Mouse (Mus musculus) mature B cell (primary cell): ENCODE data around the gene Tnni3.
"Not testable (repeated sequence)": the region's sequence is repeated elsewhere in the genome, so short reads cannot be mapped to it uniquely, and the experiment has no call there.

Experiments used
- in situ Hi-C: fragments of 300-500 bp; cut with MboI; formaldehyde crosslinking; loops from 2 replicates; pipeline ENCODE4 v1.14.3; 2019

Gene Tnni3

DNA sequence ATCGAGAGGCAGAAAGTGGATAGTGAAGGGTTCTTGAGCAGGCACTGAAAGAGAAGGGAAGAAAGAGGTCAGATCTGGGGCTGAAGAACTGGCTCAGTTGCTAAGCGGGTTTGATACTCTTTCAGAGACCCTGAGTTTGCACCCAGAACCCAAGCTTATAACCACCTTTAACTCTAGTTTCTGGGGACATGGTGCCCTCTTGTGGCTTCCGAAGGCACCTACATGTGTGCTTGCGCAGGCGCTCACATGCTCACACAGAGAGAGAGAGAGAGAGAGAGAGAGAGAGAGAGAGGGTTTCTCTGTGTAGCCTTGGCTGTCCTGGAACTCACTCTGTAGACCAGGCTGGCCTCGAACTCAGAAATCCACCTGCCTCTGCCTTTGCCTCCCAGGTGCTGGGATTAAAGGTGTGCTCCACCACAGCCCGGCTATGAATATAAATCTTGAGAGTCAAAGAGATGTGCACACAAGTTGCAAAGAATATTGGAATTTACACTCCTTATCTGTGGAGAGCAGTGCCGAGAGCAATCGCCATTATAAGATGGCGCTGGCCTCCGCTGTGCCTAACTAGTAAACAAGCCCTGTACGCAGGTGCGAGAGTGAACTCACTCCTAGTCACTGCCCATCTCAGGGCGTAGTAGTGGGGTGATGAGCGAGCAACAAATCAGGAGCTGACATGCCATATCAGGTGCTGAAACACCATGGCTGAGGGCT is at the start of gene Tnni3:
Tnni3 (minus strand) TSS at position 18 of the 711 bp plus-strand sequence.
- in situ Hi-C loops: loop anchor here (10.0 kb wide), 1 partner anchor 400 kb away; no protein-coding TSS in a partner anchor

DNA sequence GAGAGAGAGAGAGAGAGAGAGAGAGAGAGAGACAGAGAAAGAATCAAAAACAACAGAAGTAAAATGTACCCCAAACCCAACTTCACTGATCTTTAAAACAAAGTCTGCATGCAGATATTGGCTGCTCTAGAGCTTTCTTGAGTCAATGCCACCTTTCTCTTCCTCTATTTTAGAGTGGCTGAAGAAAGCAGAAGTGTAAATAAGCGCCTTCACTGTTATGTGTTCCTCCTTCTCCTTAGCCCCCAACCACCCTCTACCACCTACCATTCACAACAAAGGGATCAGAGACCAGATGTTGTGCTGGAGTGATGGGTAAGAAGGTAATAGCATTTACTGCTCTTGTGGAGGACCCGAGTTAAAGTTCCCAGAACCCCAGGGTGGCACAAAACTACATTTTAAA is 48.3 kb upstream of the Tnni3 start:
- in situ Hi-C loops: not testable (repeated sequence)

DNA sequence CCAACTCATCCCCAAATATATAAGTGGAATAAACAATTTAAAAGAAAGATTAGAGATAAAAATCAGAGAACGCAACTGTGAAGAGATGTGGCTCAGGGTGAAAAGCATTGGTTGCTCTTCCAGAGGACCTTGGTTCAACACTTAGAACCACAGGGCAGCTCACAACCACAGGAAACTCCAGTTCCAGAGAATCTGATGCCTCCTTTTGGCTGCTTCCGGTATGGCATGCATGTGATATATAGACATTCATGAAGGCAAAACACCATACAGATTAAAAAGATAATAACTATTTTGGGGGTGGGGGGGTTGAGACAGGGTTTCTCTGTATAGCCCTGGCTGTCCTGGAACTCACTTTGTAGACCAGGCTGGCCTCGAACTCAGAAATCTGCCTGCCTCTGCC is 38.6 kb upstream of the Tnni3 start:
- in situ Hi-C loops: no loop called here

DNA sequence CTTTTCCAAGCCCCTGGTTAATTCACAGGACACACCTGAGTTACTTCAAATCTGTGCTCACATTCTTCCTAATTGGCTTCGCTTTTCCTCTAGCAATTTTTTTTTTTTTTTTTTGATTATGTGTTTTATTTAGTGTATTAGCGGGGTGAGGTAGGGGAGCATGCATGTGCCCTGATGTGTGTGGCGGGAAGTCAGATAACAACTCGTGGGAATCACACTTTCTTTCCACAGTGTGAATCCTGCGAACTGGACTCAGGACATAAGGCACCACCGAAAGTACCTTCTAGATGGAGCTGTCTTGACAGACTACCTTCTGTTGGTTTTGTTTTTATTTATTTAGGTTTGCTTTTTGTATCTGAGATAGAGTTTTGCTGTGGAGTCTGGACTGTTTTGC is 33.1 kb upstream of the Tnni3 start:
- in situ Hi-C loops: loop anchor here (10.0 kb wide), 1 partner anchor 388 kb away; no protein-coding TSS in a partner anchor

DNA sequence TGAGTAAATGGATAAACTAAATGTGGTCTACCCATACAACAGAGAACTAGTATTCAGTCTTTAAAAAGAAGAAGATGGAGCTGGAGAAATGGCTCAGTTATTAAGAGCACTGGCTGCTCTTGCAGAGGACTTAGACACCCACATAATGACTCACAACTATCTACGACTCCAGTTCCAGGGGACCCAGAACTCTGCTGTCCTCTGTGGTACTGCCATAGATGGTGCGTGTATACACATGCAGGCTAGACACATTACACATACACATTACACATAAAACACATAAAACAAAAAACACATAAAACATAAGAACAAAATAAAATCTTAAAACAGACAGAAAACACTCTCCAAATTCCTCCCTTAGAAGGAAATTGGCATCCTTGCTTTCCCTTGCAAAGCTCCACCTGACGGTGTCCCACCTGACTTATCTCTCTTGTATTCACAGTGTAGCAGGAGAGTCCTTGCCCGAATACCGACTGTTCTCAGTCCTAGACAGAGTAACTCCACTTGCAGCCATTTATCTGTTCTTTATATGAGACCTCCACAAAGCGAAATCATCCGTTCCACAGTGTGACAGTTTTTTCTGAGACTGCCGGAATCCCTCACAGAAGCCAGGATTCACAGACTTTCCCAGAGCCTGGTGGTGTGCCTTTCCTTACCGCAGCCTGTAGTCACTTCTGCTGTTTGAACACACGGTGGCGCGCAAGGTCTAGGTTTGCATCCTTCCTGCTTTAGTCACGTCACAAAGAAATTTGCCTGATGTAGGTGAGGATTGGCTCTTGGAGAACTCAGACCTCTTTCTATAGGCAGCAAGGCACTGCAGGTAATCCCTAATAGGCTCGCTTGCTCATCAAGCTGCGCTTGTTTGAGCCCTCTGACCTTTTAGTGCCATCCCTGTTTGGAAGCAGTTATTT is 32.5 kb upstream of the Tnni3 start:
- in situ Hi-C loops: loop anchor here (10.0 kb wide), 1 partner anchor 388 kb away; no protein-coding TSS in a partner anchor

DNA sequence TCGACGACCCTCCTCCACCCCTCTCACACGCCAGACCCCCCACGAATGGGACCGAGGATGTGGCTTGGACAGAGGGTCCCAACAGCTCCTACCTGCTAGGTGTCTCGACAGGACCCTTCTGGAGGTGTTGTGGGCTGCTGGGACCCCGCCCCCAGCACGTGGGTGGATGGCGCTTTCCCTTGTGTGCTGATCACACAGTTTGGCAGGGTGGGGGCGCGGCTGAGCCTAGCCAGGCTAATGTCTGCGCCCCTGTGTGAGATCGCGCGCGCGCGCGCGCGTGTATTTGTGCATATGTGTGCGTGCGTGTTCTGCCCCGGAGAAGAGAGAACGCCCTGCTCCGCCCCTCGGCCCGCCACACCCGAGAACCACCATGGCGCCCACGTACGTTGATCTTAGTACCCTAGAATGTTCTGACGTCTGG is 23.2 kb upstream of the Tnni3 start, which contains the start of gene Syt5:
Syt5 (minus strand) TSS at position 321 of the 421 bp plus-strand sequence.
- in situ Hi-C loops: no loop called here

DNA sequence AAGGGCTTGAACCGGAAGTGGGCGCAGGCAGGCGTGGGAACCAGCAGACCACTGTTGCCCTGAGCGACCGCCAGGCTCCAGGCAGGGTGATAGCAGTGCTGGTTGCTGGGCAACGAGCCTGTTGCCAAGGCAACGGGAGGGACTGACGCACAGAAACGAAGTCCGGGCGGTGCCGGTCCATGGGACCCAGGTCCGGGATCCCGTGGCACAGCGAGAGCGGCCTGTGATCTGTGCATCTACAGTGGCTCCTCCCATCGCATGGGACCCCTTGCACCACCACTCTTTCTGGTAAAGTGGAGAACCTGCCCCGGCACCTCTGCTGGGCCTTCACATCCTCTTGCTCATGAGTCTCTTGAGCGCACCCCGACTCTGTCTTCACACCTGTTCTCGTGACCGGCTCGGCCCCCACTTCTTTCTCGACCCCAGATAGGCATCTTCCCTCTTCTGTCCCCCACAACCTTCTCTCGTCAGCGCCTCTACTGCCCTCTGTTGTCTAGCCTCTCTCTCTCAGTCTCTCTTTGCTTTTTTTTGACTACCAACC is 22.6 kb upstream of the Tnni3 start:
- in situ Hi-C loops: no loop called here

DNA sequence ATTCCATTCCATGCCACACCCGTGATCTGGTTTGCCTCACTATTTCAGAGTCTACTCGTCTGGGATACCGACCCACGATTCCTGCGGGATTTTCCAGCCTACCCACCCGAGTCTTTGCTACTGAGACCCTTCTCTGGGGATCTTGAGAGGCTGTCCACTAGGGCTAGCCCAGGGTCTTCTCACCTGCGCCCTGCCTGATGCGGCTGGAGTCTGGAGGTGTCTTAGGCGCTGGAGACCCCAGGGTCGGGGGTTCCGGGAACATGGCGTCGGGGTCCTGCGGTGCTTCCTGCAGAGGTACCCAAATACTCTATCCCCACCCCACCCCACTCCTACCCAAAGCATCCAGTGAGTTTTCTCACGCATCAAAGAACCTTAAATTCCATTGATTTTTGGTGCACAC is 22.0 kb upstream of the Tnni3 start:
- in situ Hi-C loops: no loop called here

DNA sequence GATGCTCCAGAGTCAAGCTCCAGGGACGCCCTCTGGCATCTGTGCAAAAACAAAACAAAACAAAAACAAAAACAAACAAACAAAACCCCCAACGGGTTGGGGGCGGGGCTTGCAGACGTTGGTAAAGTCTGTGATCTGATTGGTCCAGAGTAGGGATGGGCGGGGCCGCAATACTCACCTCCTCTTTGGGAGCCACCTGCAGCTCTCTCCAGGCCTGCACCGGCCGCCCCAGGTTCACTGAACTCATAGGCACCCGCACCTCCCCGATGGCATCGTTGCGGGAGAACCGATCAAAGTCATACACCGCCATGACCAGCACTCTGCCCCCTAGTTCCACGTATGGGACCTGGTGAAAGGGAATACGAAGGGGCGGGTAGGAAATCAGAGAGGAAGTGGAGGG is 18.0 kb upstream of the Tnni3 start:
- in situ Hi-C loops: no loop called here

DNA sequence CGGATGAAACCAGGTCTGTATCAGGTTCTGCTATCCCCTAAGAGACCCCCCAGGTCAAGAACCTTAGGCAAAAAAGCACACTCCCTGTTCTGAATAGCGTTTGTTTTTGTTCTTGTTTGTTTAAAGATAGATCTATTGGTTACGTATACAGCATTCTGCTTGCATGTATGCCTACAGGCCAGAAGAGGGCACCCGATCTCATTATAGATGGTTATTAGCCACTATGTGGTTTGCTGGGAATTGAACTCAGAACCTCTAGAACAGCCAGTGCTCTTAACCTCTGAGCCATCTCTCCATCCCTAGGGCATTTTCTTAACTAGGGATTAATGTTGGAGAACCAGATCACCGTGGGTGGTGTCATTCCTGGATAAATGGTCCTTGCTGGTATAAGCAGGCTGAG is 17.3 kb upstream of the Tnni3 start:
- in situ Hi-C loops: no loop called here

DNA sequence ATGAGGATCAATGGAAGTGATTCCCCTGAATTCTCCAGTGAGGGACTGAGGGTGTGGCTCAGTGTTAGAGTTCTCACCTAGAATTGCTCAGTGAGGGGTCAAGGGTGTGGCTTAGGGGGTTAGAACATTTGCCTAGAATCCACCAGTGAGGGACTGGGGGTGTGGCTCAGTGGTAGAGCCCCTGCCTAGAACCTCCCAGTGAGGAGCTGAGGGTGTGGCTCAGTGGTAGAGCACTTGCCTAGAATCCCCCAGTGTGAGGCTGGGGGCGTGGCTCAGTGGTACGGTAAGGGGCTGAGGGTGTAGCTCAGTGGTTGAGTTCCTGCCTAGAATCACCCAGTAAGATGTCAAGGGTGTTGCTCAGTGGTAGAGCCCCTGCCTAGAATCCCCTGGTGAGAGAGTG is 15.0 kb upstream of the Tnni3 start:
- in situ Hi-C loops: no loop called here

DNA sequence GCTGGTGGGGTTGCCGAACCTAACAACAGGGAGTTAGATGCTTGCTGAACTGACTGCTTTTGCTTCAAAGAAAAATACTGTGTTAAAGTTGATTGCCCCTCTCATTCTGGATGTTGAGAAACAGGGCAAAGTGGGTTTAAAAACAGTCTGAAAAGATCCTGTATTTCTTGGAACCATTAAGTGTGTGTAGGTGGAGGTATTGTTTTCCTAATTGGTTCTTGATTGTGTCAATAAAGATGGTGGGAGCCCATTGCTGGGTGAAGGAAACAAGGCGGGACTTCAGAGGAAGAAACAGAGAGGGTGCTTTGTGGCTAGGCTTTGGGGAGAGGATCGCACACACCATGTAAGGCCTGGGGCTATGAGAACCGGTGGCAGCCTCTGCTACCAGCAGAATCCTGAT is 13.2 kb upstream of the Tnni3 start:
- in situ Hi-C loops: no loop called here

DNA sequence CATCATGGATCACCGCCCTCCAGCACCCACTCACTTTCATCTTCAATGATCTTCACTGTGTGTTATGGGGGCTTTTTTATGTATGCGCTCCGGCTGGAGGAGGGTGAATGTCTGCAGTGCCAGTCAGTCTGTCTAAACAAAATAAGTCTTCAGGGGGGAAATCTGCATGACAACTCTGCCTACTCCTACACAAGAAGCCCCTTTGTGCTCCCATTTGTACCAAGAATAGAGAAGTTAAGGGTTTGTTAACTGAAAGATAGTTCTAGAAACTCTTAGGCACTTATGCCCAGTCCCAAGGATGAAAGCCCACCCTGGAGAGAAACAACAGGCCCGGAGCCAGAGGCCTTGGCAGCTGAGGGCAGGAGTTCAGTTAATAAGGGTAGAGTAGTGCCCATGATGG is 12.3 kb upstream of the Tnni3 start:
- in situ Hi-C loops: no loop called here

DNA sequence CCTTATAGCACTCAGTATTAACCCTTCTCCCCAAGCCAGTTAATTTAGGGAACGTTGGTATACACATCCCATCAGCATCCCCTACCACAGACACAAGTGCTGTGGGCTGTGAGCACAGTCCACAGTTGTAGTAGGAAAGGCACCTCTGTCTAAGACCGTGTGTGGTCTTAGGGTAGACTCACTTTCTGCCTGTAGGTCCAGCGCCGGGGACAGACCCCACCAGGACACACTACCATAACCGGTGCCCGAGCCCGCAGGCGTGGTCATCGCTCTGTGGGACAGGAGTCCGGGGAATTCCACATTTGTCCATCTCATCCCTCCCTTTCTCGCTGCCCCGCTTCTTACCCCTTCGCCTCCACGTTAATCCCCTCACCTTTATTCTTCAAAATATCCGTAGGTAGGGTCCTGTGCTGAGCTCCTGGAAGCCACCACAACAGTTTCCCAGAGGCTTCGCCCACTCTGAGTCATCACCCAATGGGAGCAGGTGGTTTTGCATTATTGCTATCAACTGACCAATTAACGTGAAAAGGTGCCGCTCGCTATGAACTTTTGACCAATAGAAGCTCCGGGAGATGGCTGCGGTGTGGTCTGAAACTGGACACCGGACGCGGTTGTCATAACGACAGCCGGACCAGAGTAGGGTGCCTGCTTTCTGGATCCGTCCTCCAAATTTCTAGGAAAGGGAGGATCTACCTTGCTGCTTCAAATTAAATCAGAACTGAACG is 8.1 kb upstream of the Tnni3 start, which contains the start of gene Dnaaf3:
Dnaaf3 (minus strand) TSS at position 449 of the 725 bp plus-strand sequence.
- in situ Hi-C loops: no loop called here

DNA sequence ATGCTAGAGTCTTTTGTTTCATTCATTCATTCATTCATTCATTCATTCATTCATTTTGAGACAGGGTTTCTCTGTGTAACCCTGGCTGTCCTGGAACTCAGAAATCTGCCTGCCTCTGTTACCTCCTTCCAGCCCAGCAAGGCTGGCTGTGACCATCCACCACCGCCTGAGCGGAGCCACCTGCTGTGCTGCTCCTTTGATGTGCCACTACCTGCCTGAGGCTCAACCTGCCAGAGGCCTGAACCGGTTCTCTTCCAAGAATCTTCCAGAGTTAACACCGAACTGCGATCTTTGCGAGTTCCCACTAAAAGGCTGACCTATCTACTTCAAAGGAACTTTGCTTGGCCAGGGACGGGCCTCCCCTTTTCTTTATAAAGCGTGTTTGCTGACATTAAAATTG is 6.1 kb upstream of the Tnni3 start:
- in situ Hi-C loops: not testable (repeated sequence)

DNA sequence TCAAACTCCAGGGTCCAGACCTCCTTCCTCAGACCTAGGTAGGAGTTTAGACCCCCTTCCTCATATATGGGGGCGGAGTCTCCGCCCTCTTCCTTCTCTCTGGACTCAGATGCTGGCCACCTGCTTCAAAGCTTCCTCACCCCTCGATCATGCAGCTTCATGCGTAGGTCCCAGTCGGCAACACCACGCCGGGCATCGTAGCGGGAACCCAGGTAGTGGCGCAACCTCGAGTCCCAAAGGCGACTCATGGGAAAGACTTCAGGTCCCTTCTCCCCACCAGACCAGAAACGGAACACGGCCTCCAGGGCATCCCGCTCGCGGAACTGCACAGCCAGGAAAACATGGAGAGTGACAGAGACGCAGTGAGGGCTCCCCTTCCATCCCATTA is 3.3 kb upstream of the Tnni3 start:
- in situ Hi-C loops: loop anchor here (10.0 kb wide), 1 partner anchor 402 kb away; no protein-coding TSS in a partner anchor

DNA sequence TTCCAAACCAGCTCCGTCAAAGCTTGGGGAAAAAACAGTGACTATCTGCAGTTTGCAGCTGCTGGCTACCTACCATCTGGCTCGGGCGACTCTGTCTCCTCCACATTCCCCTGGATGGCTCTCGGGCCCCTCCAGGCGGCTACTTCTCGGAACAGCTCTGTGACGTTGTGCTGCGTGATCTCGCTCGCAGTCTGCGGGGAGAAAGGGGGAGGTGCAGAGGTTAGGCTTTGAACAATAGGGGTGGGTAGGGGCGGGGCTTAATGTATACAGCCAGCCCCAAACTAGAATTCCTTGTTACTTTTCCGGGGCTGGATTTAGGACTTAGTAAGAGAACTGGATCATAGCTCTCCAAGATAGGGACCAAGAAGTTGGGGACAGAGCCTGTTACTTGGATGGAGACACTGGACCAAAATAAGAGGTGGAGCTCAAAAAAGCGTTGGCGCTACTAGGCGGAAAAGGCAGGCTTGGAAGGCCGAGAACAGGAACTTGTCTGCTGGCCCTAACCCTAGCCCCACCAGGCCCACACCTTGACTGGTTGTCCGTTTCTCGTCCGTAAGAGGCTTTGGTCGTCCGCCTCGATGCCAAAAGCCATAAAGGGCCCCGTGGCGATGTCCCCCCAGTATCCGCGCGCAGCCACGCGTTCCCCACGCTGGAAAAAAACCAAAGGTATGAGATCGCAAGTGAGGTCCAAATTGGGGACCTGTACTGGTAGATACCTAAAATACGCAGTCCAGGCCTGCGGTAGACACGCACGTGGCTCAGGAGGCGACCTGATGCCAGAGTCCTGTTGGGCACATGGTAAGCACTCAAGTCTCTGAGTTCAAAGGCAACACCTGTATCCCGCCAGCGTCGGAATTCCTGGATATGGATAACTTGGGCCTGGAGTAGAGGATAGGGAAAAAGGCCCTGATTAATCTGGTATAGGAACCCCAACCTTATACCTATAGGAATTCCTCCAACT is 2.6 kb upstream of the Tnni3 start:
- in situ Hi-C loops: loop anchor here (10.0 kb wide), 1 partner anchor 402 kb away; no protein-coding TSS in a partner anchor

DNA sequence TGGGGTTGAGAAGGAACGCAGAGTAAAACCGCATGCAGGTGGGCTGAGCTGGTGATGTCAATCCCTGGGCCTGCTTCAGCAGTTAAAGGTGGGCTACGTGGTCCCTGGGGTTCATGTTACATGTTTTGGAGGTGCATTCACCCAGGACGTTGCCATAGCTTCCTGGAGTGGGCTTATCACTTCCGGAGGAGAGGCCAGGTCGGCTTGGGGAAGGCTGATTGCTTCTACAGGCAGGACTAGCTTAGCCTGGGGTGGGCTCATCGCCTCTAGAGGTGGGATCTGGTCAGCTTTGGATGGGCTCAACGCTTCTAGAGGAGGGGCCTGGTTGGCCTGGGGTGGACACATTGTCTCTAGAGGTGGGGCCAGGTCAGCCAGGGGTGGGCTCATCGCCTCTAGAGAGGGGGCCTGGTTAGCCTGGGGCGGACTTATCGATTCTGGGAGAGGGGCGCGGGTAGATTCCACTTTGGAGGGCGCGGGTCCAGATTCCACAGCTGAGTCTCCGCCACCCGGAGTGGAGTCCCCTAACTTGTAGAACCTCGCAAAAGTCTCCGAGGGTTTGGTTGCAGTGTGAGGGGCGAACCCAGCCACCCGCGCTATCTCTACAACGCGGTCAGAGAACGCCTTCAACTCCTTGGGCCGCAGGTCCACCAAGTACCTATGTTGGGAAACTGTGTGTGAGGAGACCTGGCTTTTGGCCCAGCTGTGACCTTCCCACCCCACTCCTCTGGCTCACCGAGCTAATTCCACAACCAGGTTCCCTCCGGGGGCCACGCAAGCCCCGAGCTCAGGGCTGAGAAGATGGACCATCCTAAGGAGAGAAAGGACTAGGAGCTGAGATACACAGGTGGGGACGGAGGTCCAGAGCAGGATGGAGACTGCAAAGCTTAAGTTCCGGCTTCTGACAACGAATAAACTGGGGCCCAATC is 561 bp downstream of the Tnni3 start:
- in situ Hi-C loops: loop anchor here (10.0 kb wide), 1 partner anchor 399 kb away; no protein-coding TSS in a partner anchor

DNA sequence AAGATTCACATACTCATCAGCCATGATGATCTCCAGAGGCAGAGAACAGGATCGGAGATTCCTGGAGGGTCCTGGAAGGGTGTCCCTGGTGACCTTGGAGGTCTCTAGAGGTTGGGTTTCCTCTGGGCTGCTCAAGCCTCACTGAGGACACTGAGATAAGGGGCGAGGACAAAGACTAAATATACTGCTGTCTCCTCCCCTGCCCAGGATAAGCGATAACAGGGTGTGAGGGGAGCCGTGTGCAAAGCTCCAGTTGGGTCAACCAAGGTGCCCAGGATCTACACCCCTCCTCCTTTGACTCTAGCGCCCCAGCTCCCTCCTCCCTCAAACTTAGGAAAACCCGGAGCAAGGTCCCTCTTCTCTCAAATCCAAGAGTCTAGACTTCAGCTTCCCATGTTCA is 1.7 kb downstream of the Tnni3 start:
- in situ Hi-C loops: loop anchor here (10.0 kb wide), 1 partner anchor 397 kb away; no protein-coding TSS in a partner anchor
